Comparison of ENCODE assay signal across 8 mouse cellular contexts in genomic region chr2:132253603-132254002, GRCm38 (mm10). TPM values are rescaled to one million over a fixed set of nuclear protein-coding genes. Genes with fewer than 3 reads are reported as not detected.
DNase-seq lines count a peak whose midpoint lies in the region; ATAC-seq and TF ChIP-seq lines count a peak whose summit lies in the region.

No protein-coding gene starts in this region.

- no peak for ATAC-seq in heart, embryonic 14.5 days (ENCODE audit: insufficient number of reproducible peaks, insufficient read depth, low FRiP score, low read depth)
- no peak for ATAC-seq in hindbrain, embryonic 11.5 days (ENCODE audit: low FRiP score)
- no peak for ATAC-seq in midbrain, embryonic 11.5 days (ENCODE audit: low FRiP score)

- H3K27me3 ChIP-seq in heart, embryonic 14.5 days (ENCODE audit: control insufficient read depth, insufficient read depth, low read length) = no peaks in the 10 kb centered on the region
- no peaks in the 10 kb centered on the region for H3K27me3 ChIP-seq in hindbrain, embryonic 11.5 days (ENCODE audit: control insufficient read depth, insufficient read depth, low read length)
- no peaks in the 10 kb centered on the region for H3K27me3 ChIP-seq in midbrain, embryonic 11.5 days (ENCODE audit: control insufficient read depth, insufficient read depth, low read length)

- in situ Hi-C loops in ES-E14 (cut with MboI; ENCODE audit: low sequenced_read_pairs in 2 of 2, unreplicated experiment in 2 of 2) = no loop called here

- peak overlapping the region; percentile 74 for H3K9ac ChIP-seq in heart, embryonic 14.5 days (ENCODE audit: low read length)
- peak overlapping the region; percentile 85; the same call in 1 of the 2 replicates for H3K9ac ChIP-seq in ES-E14 (ENCODE audit: insufficient read depth, low read depth, low read length, poor library complexity, severe bottlenecking)
- H3K9ac ChIP-seq in hindbrain, embryonic 11.5 days (ENCODE audit: low read depth, low read length) = peak overlapping the region; percentile 68; the same call in 1 of the 2 replicates
- H3K9ac ChIP-seq in midbrain, embryonic 11.5 days (ENCODE audit: low read length) = peak overlapping the region; percentile 61

- H3K4me1 ChIP-seq in heart, embryonic 14.5 days (ENCODE audit: control insufficient read depth in 2 of 2, insufficient read depth in 2 of 2, low read length in 2 of 2) = peaks cover 0 to 9% of the 10 kb centered on the region in 2 experiments; a peak in 3 of 4 replicates
- H3K4me1 ChIP-seq in ES-E14 (ENCODE audit: control insufficient read depth in 2 of 2, insufficient read depth in 2 of 2, low read length in 2 of 2, poor library complexity in 1 of 2) = peaks cover 0 to 3% of the 10 kb centered on the region in 2 experiments; a peak in 3 of 4 replicates
- H3K4me1 ChIP-seq in hindbrain, embryonic 11.5 days (replicated peaks; ENCODE audit: control insufficient read depth, insufficient read depth, low read length) = no peaks in the 10 kb centered on the region
- H3K4me1 ChIP-seq in midbrain, embryonic 11.5 days (ENCODE audit: control insufficient read depth, insufficient read depth, low read length) = peaks cover 8% of the 10 kb centered on the region

- peak overlapping the region; percentile 52 for H3K4me3 ChIP-seq in heart, embryonic 14.5 days (ENCODE audit: control insufficient read depth in 1 of 2, insufficient read depth in 1 of 2, low read depth in 1 of 2, low read length in 2 of 2)
- peak overlapping the region; percentile 75 to 82 for H3K4me3 ChIP-seq in ES-E14 (ENCODE audit: insufficient read depth in 1 of 2, low read depth in 1 of 2, low read length in 2 of 2, poor library complexity in 1 of 2, severe bottlenecking in 1 of 2)
- H3K4me3 ChIP-seq in hindbrain, embryonic 11.5 days (ENCODE audit: low read depth, low read length) = peak overlapping the region; percentile 65
- H3K4me3 ChIP-seq in midbrain, embryonic 11.5 days (ENCODE audit: low read depth, low read length) = peak overlapping the region; percentile 49

- peaks cover 27% of the 10 kb centered on the region for H3K36me3 ChIP-seq in heart, embryonic 14.5 days (ENCODE audit: control insufficient read depth, insufficient read depth, low read length)
- H3K36me3 ChIP-seq in ES-E14 (ENCODE audit: control insufficient read depth, insufficient read depth, low read length, poor library complexity, severe bottlenecking) = peaks cover 8% of the 10 kb centered on the region
- no peaks in the 10 kb centered on the region; the same call in 1 of the 2 replicates for H3K36me3 ChIP-seq in hindbrain, embryonic 11.5 days (ENCODE audit: control insufficient read depth, insufficient read depth, low read length)
- peaks cover 3% of the 10 kb centered on the region; the same call in 1 of the 2 replicates for H3K36me3 ChIP-seq in midbrain, embryonic 11.5 days (ENCODE audit: control insufficient read depth, insufficient read depth, low read length)

- 2% methylated on average over 7 of the region's 7 CpGs for WGBS in heart, embryonic 14.5 days
- WGBS in hindbrain, embryonic 11.5 days = 2% methylated on average over 7 of the region's 7 CpGs
- 2% methylated on average over 7 of the region's 7 CpGs for WGBS in midbrain, embryonic 11.5 days

- H3K9me3 ChIP-seq in heart, embryonic 14.5 days (ENCODE audit: control insufficient read depth, low read length) = no peaks in the 10 kb centered on the region
- no peaks in the 10 kb centered on the region for H3K9me3 ChIP-seq in ES-E14 (ENCODE audit: control insufficient read depth, insufficient read depth, low read depth, low read length)
- no peaks in the 10 kb centered on the region for H3K9me3 ChIP-seq in hindbrain, embryonic 11.5 days (ENCODE audit: control insufficient read depth, low read length)
- no peaks in the 10 kb centered on the region for H3K9me3 ChIP-seq in midbrain, embryonic 11.5 days (ENCODE audit: control insufficient read depth, low read length)

- H3K4me2 ChIP-seq in heart, embryonic 14.5 days (ENCODE audit: low read length) = peak overlapping the region; percentile 65
- peak overlapping the region; percentile 66 for H3K4me2 ChIP-seq in hindbrain, embryonic 11.5 days (replicated peaks; ENCODE audit: low read depth, low read length)
- peak overlapping the region; percentile 66 for H3K4me2 ChIP-seq in midbrain, embryonic 11.5 days

- H3K27ac ChIP-seq in heart, embryonic 14.5 days (replicated peaks in 1 of 2; ENCODE audit: control insufficient read depth in 1 of 2, insufficient read depth in 1 of 2, low read depth in 2 of 2, low read length in 2 of 2) = peak overlapping the region; percentile 63 to 83; a peak in 3 of 4 replicates
- peak overlapping the region; percentile 69; the same call in 1 of the 2 replicates for H3K27ac ChIP-seq in ES-E14 (ENCODE audit: insufficient read depth, low read depth, low read length, poor library complexity, severe bottlenecking)
- no peak overlapping the region for H3K27ac ChIP-seq in hindbrain, embryonic 11.5 days (ENCODE audit: low read depth, low read length)
- peak overlapping the region; percentile 54; the same call in 1 of the 2 replicates for H3K27ac ChIP-seq in midbrain, embryonic 11.5 days (ENCODE audit: low read depth, low read length)

- no peak for DNase-seq in heart, adult 9 months (ENCODE audit: low spot score in 2 of 2)
- DNase-seq in ES-E14 (ENCODE audit: low read depth, low spot score) = no peak
- DNase-seq in hindbrain, embryonic 11.5 days (ENCODE audit: low spot score) = no peak
- DNase-seq in midbrain, embryonic 11.5 days (ENCODE audit: low spot score, missing footprints) = no peak
- DNase-seq in cerebellum, postnatal 36 days = no peak
- no peak for DNase-seq in cerebellum, adult 9-10 months
- no peak for DNase-seq in right cerebral cortex, postnatal 14 days

TF ChIP-seq in ES-E14, 5 proteins besides CTCF, POLR2A, EP300 and RAD21:
- TF ChIP-seq ZNF384 (IDR thresholded peaks at IDR 0.05; ENCODE audit: low read depth, low read length) (no peak), MAFK (IDR thresholded peaks at IDR 0.05; ENCODE audit: insufficient read depth, low read depth, low read length) (no peak), ZC3H11A (IDR thresholded peaks at IDR 0.05; ENCODE audit: borderline replicate concordance, low read depth, low read length) (no peak), HCFC1 (IDR thresholded peaks at IDR 0.05; ENCODE audit: borderline replicate concordance, insufficient read depth, low read length) (no peak), CHD2 (IDR thresholded peaks at IDR 0.05; ENCODE audit: low read depth, low read length) (no peak)

RNA-seq across cellular contexts. Expression of gene Pcna, which starts 0.5 kb away (rescaled TPM):
- polyA plus RNA-seq in heart, embryonic 14.5 days (2014; fragmentation: Nextera tagmentation; extraction: Ambion mirVana) = 162 and 171 TPM in 2 replicates
- 296 and 370 TPM in 2 replicates for total RNA-seq in ES-E14 (2012; rRNA removed)
- 314 and 333 TPM in 2 replicates for polyA plus RNA-seq in hindbrain, embryonic 11.5 days (2014; fragmentation: Nextera tagmentation; extraction: Ambion mirVana)
- 405 and 408 TPM in 2 replicates for polyA plus RNA-seq in midbrain, embryonic 11.5 days (2014; fragmentation: Nextera tagmentation; extraction: Ambion mirVana)

RNA-seq across cellular contexts. Expression of gene Tmem230, which starts 6.0 kb away (rescaled TPM):
- 39.4 and 46.7 TPM in 2 replicates for polyA plus RNA-seq in heart, embryonic 14.5 days (2014; fragmentation: Nextera tagmentation; extraction: Ambion mirVana)
- 31.8 and 36.0 TPM in 2 replicates for total RNA-seq in ES-E14 (2012; rRNA removed)
- polyA plus RNA-seq in hindbrain, embryonic 11.5 days (2014; fragmentation: Nextera tagmentation; extraction: Ambion mirVana) = 58.1 and 66.1 TPM in 2 replicates
- 54.2 and 57.1 TPM in 2 replicates for polyA plus RNA-seq in midbrain, embryonic 11.5 days (2014; fragmentation: Nextera tagmentation; extraction: Ambion mirVana)

RNA-seq across cellular contexts. Expression of gene Cds2, which starts 9.3 kb away (rescaled TPM):
- polyA plus RNA-seq in heart, embryonic 14.5 days (2014; fragmentation: Nextera tagmentation; extraction: Ambion mirVana) = 16.1 and 21.3 TPM in 2 replicates
- total RNA-seq in ES-E14 (2012; rRNA removed) = 73.9 and 160 TPM in 2 replicates
- polyA plus RNA-seq in hindbrain, embryonic 11.5 days (2014; fragmentation: Nextera tagmentation; extraction: Ambion mirVana) = 33.5 and 34.5 TPM in 2 replicates
- 25.6 and 30.7 TPM in 2 replicates for polyA plus RNA-seq in midbrain, embryonic 11.5 days (2014; fragmentation: Nextera tagmentation; extraction: Ambion mirVana)
